Mouse (Mus musculus) CD4-positive helper T cell, adult 2 months (primary cell): ENCODE results near the gene Rras2.

ENCODE experiments used
- DNase-seq: peaks from one replicate; pipeline ENCODE4 v3.0.0-alpha.2; 2012; ENCODE audit warnings: low read depth, missing footprints, low spot score

The Rras2 gene

DNA sequence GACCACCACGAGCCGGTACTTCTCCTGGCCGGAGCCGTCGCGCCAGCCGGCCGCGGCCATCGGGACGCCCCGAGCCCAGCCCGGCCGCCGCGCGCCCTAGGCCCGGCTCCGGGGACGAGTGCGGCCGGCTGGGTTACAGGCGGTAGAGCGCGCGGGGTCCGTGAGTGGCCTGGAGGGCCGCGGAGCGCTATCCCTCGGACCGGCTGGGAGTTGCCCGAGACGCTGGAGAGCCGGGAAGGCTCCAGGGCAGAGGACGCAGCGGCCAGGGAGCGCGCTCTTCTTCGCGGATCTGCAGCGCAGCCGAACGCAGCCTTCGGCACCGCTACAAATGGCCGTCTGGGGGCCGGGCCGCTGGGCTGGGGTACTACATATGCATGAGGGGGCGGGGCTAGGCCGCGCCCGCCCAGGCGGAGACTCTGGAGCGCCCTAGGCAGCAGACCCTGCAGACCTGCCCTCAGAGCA is at the start of gene Rras2:
Gene Rras2 (minus strand): TSS at position 338 of the 462 bp plus-strand sequence.
- DNase-seq: peak; percentile 87

DNA sequence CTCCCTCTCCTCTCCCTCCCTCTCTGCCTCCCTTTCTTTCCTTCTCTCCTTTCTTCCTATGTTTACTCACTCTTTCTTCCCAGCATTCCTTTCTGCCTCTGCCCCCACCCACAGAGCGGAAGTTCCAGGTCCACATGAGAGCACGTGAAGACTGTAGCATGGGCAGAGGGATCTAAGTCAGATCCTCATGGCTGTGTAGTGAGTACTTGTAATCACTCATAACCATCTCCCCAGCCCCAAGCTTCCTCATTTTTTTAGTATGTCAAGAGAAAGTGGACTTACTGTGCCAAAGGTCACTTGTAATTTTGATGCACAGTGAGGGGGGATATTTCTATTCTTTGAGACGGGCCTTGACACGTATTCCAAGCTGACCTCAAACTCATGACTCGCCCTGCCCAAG is 45.4 kb upstream of the Rras2 start:
- no peak for DNase-seq

DNA sequence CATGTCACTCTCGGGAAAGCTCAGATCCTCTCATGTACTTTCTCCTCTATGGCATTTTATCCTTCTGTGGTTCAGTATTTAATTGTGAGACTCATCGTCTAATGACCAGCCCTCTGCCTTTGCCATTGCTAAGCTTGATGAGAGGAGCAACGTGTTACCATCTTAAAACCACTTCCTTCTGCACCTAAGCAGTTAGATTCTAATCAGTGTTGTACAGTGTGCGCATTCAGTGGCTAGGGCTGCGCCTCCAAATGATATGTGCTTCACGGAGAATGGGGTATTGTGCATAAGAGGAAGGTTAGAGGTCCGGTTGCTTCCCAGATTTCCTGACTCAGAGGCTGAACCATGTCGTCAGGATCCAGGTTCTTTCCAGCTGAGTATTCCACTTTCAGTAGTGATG is 43.5 kb upstream of the Rras2 start:
- peak; percentile 66 for DNase-seq

DNA sequence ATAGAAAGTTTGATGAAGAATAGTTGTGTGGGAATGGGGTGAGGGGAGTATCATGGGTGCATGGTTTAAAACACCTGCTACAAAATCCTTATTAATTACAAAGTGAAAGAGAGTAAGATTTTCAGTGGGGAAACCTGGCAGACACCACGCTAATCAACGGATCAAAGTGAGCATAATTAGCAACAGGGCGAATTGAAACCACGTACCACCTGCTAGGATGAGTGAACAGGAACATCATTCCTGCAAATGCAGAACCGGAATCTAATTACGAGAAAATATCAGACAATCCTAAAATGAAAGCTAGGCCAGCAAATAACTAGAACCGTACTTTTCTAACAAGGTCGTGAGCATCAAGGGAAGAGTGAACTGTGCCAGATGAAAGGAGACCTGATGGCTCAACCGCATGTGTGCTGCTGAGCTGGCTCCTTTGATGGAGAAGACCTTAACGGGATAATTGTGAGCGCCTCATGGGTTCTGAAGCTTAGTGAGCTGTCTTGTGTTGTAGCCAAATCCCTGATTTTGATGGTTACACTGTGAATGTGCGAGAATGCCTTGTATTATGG is 40.2 kb upstream of the Rras2 start:
- no peak for DNase-seq

DNA sequence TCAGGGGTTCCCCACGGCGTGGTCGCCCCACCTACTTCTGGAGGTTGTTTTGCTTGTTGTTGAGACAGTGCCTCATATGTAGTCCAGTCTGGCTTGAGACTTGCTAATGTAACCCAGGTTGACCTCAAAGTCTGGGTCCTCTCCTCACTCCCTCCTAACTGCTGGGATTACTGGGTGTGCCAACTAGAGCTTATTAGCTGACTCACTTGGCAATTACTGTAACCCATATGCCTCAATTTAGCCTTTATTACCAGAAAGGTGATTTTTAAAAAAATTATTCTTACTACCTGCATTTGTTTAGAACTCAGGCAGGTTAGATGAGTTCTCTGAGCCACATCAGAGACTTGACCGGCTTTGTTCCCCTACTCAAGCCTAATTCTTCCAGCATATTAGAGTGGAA is 38.8 kb upstream of the Rras2 start:
- DNase-seq: no peak

DNA sequence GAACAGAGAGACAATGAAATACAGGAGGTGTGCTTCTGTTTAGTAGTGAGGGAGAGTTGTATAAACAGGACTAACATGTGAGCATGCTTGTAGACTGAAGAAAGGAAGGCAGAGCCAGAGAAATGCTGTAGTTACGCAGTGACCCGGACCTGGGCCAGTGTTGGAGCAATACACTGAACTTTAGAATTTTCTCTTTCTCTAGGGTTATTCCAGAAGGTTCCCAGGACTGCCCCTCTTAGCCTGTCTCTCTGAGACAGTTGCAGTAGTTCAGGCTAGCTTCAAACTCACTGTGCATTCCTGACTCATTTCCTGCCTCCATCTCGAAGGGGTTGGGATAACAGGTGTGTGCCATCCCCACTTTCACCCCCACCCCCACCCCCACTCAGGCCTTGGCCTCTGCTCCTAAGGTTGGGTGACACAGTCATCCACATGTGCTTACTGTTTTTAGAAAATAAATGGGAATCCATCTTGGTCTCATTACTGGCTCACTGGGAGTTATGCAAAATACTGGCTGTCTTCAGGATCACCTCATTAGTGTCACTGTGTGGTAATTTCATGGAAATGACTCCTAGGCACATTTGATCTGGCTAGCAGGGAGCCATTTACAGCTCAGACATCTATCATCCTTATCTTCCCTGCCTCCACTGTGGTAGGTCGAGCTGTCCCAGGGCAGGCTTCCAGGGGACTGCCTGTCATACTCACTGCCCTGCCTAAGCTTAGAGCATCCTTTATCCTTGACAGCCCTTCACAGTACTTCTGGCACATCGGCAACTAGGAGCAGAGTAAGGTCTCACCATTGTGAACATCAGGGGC is 37.7 kb upstream of the Rras2 start:
- no peak for DNase-seq

DNA sequence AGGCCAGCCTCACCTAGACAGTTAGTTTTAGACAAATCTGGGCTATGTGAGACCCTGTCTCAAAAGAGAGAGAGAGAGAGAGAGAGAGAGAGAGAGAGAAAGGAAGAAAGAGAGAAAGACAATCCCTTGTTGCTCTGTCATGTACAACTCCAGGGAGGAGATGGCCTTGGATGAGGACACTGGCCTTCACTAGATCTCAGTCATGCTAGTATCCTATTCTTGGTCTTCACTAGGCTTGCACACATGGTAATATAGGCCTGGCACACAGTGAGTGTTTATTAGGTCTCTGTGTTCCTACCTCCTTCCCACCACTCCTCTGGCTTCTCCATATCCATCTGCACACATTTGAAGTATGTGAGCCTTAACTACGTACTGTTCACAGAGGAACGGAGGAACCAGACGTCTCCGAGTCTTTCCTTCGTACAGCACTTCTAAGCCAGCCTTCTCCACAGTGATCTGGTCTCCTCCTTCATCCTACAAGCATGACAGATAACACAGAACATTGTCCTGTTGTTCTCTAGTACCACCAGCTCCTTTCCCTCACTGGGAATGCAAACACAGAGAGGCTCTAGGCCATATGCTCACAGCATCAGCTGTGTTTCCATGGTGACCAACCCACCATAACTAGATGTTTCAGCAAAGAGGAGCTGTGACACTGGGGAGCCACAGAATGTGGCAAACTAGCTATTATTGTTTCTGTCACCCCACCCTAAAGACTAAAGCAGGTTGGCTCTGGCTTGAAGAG is 33.6 kb upstream of the Rras2 start:
- DNase-seq: no peak

DNA sequence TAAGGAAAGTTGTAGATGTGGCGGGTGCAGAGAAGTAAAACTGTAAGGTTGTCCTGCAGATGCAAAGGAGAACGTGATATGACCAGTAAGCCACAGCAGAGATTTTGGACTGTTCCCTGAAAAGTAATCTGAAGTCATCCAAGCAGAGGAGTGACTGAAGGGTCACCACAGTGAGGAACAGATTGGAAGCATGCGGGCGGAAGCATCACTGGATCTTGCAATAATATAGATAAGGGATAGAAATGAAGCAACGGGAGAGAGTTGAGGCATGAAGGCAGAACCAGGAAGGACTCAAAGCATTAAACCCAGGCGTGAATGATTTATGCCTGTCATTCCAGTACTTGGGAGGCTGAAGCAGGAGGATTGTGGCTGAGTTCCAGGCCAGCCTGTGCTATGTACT is 32.0 kb upstream of the Rras2 start:
- DNase-seq: no peak

DNA sequence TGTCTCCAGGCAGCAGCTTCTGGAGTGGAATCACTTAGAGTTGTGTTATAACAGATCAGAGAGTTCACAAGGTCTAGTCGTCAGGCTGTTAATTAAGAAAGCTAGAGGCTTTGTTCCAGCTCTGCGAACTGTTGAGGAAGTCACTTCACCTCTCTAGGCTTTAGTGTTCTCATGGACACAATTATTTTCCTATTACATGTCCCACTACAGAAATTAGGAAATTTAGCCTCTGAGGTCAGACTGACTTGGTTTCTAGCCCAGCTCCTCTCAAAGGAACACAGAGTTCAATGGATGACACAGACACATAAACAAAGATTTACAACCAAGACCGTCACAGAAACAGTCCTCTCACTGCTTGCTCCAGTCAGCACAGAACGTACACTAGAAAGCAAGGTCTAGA is 31.6 kb upstream of the Rras2 start:
- no peak for DNase-seq

DNA sequence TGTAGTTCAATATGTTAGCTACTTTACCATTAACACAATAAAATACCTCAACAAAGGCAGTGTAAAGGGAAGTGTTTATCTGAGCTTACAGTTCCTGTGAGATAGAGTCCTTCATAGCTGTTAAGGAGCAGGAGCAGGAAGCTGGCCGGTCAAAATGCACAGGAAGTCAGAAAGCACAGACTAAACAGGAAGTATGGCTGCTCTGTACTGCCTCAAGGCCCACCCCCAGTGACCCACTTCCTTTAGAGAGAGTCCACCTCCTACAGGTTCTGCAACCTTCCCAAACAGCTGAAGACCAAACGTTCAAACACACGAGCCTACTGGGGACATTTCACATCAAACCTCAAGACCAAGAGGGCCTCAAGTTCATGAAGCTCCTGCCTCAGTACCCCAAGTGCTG is 28.3 kb upstream of the Rras2 start:
- no peak for DNase-seq

DNA sequence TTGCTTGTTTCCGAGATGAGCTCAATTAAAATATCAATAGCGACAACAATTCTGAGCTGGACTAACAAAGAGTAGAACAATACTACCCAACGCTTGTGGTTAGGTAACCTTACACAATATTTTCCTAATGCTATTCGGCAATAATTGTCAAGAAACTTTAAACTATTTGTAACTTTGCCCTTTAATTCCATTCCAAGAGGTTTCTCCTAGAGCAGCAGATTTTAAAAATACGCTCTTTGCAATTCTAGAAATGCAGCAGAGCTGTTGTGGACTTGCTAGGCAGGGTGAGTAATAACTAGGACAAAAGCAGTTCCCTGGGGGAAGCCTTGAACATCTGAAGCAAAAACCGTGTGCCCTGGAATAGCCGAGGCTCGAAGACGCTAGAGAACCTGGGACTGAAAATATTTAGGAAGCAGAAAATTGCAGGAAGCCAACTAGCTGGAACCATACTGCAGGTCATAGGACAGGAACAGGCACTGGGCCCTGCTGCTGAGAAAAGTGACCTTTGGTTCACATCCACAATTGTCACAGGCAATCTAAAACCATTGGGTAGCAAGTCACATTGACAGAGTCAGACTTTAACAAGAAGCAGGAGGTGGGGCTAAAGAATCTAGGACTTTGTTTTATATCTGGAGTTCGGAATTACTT is 24.7 kb upstream of the Rras2 start:
- DNase-seq: no peak

DNA sequence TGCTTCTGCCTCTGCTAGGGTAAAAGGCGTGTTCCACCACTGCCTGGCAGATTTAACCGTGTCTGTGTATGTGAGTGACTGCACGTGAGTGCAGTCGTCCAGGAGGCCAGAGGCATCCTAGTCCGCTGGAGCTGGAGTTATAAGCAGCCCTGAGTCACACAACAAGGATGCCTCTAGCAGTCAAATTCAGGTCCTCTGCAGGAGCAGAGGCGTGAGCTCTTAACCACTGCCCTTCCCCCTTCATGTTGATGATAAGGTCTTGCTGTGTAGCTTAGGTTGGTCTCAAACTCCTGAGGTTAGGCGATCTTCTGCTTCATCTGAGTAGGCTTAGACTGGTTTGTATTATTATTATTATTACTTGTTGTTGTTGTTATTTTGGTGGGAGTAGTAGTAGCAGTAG is 22.4 kb upstream of the Rras2 start:
- DNase-seq: peak; percentile 36

DNA sequence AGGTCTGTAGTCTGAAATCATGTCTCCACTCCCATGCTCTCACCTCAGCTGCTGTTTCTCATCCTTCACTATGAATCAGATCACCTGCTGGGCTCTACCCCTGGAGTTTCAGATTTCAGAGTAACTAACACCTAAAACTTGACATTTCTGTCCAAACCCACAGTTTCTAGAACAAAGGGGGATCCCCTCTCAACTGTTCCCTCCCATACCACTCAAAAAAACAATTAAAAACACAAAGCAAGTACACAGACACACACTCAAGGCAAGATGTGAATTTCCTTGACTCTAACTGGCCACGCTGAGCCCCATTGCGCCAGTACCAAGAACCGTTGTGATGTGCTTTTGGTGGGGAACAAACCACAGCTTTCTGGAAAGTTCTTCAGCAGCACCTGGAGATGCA is 21.8 kb upstream of the Rras2 start:
- no peak for DNase-seq

DNA sequence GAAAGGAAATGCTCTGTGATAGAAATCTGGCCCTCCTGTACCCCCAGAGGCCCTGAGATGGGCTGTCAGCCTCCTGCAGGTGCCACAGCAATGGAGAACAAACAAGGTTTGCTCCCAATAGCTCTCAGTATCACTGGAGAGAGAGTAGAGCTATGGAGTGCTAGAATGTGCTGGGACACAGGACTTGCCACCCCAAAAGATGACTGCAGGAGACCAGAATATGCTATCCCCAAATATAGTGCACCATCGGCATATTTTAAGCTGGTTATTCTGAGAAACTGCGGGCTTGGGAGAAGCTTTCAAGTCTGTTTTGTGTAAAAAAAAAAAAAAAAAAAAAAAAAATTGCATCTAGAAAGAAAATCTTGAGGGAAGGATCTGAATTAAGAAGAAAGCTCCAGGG is 20.7 kb upstream of the Rras2 start:
- DNase-seq: no peak

DNA sequence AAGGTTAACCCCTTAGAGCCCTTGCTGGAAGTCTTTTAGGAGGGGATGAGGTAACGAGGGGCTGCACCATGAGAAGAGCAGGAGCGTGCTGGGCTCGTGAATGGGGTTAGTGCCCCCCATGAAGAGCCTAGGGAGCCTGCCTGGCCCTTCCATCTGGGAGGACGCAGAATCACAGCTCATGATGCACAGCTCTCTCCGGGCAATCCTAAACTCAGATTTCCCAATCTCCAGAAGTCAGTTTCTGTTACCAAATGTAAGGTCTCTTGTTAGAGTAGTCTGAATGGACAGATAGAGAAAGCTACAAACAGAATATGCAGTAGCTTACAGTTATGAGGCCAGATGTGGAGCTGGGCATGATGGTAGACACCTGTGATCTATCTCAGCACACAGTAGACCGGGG is 17.6 kb upstream of the Rras2 start:
- DNase-seq: no peak

DNA sequence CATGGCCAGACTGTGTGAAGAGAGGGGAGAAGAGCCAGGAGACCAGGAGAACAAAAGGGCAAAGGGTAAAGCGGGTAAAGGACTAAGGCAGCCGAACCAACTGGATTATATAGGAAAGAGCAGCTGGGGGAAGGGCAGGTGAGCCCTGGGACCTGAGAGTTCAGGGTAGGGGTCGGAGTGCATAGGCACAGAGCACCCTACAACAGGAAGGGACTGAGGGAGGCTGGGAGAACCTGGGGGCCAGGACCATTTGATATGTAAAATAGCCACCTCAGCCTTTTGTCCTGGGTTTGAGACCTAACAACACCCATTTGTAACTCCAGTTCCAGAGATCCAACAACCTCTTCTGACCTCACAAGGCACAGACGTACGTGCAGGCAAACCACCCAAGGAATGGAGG is 16.4 kb upstream of the Rras2 start:
- DNase-seq: no peak

DNA sequence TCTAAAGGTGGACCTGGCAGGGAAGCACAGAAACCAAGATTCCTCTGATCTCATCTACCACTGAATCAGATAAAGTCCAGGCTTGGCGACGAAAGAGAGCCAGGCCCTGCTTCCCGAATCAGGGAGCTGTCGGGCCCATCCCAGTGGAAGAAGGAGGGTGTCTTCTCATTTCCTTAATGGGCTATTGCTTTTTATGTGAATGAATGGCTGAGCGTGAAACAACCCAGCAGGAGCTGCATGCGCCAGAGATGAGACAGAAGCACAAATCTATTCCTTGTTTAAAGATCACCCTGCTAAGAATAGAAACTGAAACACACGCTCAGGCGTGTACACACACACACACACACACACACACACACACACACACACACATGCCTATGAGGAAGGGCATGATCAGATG is 14.7 kb upstream of the Rras2 start:
- no peak for DNase-seq

DNA sequence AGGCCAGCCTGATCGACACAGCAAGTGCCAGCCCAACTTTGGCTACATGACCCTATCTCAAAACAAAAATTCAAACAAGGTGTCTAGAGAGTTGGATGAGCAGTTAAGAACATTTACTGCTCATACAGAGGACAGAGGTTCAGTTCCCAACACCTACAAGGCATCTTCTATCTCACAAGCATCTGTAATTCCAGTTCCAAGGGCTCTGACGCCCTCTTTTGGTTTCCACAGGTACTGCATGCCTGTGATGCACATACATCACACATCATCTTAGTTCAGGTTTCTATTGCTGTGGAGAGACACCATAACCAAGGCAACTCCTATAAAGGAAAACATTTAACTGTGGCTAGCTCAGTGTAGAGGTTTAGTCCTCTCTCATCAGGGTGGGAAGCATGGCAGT is 11.7 kb upstream of the Rras2 start:
- no peak for DNase-seq

DNA sequence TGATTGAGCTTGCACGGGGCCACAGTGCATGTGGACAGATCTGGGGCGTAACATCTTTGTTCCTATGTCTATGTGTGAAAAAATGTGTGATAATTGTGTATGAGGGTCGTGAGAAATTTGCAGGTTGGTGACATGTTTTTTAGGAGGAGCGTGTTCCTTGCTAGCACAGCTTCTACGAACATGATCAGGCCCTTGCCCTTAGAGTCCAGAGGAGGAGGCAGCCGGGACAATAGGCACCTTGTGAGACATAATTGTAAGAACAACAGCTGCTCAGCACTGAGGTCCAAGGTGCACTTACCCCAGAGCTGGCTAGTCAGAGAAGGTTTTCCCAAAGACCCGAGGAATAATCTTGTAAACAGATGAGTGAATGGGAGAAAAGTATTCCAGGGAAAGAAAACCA is 599 bp upstream of the Rras2 start:
- no peak for DNase-seq

DNA sequence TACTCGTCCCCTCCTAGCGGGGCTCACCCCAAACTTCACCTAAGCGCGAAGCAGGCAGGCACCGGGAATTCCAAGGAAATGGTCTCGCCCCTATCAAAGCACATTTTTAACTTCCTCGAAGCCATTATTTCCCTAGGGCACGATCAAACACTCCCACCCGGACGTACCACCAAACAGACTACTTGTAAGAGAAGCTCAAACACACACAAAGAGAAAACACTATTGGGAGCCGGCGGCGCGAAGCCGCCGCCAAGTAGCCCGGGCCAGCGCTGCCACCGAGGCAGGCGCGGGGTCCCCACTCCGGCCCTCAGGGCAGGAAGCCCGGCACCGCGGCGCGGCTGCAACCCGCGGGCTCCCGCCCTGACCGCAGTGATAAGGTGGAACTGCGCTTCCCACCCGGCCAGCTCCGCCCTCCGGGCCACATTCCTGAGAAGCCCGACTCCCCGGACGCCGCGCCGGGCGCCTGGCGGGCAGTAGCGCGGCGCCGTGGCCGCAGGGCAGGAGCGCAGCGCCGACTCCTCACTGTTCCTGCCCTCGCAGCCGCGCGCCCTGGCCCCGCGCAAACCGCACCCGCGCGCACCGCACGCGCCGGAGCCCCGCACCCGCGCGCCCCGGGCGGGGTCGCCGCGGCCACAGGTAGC is 750 bp downstream of the Rras2 start:
- DNase-seq: peak; percentile 53

DNA sequence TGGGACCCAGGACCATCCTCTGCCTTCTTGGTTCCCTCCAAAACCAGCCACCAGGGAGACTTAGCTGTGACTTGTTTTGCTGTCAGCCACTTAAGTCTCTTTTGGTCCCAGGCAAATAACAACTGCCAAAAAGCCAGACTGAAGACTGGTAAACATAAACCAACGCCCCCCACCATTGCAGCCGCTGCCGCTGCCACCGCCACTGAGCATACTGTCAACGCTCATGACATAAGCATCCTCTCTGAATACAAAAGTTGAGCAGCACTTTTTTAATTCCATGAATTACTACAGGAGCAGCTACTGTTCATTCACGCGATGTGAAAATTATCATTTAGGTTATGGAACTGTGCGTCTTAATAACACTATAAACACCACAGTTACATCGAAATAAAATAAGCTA is 1.6 kb downstream of the Rras2 start:
- DNase-seq: no peak

DNA sequence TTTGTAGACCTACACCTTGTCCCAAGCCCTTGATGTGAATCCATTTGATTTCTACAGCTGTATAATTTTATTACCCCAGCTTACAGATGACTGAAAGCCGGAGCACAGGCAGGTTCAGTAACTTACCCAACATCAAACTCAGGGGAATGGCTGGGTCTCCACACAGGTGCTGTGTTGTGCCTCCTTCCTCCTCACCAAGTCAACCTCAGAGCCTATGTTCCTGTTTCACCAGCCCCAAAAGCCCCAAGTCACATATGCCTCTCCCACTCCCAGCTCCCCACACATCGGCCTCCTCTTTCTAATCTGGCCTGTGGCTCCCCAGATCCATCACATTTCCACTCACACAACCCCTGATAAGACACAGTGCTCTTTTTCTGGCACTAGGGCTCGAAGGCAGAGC is 2.6 kb downstream of the Rras2 start:
- DNase-seq: no peak
